Mouse (Mus musculus) liver, adult 2 months (tissue): Measurements from ENCODE around the gene Sntb2.

Source experiments
- CTCF ChIP-seq: fragments of 200-500 bp; IDR thresholded peaks from 2 replicates; pipeline ENCODE4 v1.5.1; 2011; ENCODE audit warnings: low read depth, low read length, control low read depth
- POLR2A ChIP-seq: fragments of 200-500 bp; IDR thresholded peaks from 2 replicates; pipeline ENCODE4 v1.6.1; 2011; ENCODE audit warnings: low read length, control low read depth; ENCODE audit not compliant: insufficient read depth; ENCODE audit errors: extremely low read depth

DNA sequence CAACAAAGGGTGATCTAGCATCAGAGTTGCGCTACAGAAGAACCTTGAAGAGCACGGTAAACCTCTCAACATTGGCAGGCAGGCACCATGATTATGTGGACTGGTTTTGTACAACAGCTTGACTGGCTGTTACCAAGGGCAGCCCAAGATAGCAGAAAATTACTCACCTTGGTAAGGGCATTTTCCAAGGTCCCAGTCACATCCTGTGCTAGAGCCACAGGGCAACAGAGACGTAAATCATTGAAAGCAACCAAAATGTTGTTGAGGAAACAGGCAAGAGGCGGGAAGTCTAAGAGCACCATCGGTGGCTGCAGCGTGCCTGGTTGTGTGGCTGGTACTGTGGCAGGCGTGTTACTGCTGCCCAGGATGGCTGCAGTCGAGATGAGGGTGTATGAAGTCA, 116.5 kb downstream of the Sntb2 start:
- TF ChIP-seq POLR2A (no peak), CTCF (no peak)
